Mouse (Mus musculus) heart, adult 9 months (tissue): ENCODE measurements around the gene Elmo1.

ENCODE experiments used
- DNase-seq, 2 experiments: peaks; one replicate each; pipeline ENCODE4 v3.0.0; 2022; ENCODE audit warnings: low spot score in 2 of 2

Gene Elmo1

GRCm38 (mm10) chr13:20318615-20319219 is 228.3 kb downstream of the Elmo1 start:
- no peak for DNase-seq

DNA sequence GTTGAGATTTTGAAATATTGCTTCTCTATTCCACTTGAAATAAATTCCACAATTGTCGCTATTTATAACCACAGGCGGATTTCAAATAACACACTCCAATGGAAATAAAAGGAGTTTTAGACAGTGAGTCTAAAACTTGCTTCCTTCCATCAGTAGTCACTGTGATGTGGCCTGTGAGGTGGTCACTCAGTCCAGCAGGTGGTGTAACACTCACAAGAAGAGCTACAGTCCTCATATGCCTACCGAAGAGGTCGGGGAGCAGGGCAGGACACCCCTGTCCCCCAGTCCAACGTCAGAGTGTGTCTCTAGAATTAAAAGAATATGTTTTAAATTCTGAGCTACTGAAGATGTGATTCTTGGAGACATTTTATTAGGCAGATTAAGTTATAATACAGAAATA is 229.8 kb downstream of the Elmo1 start:
- DNase-seq = no peak

GRCm38 (mm10) chr13:20323478-20323877 is 233.1 kb downstream of the Elmo1 start:
- DNase-seq = no peak

GRCm38 (mm10) chr13:20327064-20327463 is 236.7 kb downstream of the Elmo1 start:
- no peak for DNase-seq

DNA sequence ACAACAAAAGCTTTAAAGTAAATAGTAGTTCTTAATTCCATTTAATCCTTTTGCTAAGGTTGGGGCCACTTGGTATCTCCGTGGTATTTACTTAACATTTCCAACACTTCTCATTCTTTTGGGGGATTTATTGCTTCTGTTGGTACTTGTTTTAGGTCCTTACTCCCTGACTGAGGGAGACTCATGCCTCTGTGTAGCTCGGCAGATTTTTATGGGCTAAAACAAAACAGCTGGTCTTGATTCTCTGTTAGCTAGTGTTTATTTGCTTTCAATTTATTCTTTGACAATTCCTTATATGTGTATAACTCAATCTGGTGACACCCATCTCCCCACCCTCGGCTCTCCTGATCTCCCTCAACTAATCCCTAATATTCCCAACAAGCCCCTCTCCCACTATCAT is 237.6 kb downstream of the Elmo1 start:
- no peak for DNase-seq

DNA sequence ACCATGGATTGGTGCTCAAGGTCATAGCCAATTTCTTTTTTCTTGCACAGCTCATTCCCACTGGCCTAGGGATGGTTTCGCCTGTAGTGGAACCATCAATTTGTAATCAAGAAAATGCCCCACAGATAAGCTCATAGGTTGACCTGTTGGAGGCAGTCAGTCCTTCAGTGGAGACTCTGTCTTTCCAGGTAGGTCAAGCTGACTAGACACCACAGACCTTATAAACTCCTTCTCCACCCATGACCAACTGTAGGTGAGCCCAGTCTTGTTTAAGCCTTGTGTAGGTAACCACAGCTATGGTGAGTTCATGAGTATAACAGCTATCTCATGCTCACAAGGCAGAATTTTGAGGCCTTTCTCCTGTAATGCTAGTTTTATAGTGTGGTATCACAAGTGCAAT is 238.3 kb downstream of the Elmo1 start:
- no peak for DNase-seq

DNA sequence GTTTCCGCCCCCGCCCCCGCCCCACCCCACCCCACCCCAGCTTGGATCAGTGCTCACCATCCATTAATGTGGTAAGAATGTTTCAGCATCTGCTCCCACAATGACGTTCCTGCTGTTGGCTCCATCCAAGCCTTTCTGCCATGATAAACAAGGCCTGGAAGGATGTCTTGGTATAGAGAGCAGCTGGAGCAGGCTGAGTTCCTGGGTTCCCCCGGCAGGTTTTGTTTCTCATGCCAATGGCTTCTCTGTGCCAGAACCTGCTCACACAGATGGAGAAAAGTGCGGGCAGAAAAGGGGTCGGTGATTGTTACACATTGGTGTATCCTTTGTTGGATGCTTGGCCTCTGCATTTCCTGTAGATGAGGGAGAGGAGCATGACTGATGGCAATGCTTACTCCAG is 240.6 kb downstream of the Elmo1 start:
- DNase-seq = no peak

- DNase-seq = no peak
Observed at GRCm38 (mm10) chr13:20335051-20335888, 244.9 kb downstream of the Elmo1 start.

GRCm38 (mm10) chr13:20335889-20336497 is 245.6 kb downstream of the Elmo1 start:
- DNase-seq = no peak

GRCm38 (mm10) chr13:20342881-20343280 is 252.5 kb downstream of the Elmo1 start:
- no peak for DNase-seq

DNA sequence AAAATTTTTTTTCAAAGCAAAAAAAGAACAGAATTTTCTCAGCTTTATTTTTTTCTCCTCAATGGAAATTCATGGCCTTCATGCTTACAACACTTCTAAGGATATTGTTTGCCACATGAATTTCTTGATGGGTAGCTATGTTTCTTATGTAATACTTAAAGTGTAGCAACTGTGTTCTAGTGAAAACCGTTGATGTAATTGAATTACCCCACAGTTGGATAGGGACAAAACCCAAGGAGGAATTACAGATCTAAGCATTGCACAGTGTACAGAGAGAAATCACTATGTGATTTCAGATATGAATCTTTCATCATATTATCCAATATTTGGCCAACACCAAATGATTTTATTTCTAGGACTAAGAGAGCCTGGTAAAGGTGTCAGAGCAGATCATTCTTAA is 259.4 kb downstream of the Elmo1 start:
- DNase-seq = no peak

DNA sequence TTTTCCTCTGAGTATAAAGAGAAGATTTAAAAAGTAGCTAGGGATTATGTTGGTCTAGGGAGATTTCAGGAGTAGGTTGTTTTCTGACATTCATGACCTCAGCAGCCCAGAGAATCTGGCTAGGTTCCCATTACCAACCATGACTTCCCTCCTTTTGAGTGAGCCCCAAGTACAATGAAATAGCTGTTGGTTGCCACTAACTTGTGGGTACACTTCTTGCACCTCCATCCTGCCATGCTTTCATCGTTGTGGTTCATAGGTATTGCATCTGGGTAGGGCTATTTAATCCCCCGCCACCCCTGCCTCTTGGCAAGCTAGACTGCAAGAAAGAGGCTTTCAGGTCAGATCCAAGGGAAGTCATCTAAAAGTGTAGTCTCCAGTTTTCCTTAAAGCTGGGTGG is 262.2 kb downstream of the Elmo1 start:
- no peak for DNase-seq

DNA sequence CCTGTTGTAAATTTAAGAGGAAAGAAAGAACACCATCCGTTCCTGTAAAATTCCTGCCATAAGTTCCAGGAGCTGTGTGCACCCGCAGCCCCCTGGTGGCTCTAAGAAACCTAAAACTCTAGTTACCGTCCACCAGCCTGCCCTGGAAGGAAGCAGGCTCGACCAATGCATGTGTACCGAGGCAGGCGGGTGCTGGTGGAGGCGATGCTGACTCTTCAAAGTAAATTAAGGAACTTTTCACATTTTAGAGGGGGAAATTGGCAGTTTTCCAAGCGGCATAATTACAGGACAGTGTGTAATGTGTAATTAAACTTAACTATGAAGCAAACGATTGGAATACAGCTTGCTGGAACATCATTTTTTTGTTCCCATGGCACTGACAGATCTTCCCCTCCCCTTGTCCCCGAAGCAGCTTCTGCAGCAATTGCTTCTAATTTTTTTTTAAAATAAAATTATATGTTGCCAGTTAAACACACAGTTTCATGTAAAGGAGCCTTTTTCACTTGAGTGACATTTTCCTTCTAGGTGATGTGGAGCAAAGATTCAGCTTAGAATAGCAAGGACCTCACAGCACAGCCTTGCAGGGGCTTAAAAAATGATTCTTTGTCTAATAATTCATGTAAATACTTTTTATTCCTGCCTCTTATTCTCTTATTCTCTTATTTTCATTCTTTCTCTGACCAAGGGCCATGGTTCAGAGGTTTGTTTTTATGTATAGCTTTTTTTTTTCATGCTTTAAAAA is 263.6 kb downstream of the Elmo1 start:
- DNase-seq = no peak

- peak; percentile 24 to 25 for DNase-seq
Observed at GRCm38 (mm10) chr13:20354604-20354999, 264.2 kb downstream of the Elmo1 start.

DNA sequence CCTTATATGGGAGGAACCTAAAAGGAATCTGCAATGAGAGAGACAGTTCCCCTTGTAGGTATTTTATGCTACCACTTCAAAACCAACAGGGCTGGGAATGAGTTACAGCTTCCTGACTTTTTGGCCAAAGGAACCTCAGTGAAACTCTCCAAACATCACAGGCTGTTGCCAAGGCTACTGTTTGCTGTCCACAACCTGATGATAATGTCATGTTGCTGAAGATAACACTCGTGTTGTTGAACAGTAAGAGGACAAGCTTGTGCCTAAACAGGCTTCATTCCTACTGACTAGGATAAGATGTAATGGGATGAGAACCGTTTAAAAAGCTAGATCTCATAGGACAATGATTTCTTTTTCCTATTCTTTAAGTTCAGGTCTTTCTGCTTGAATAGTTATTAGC is 272.1 kb downstream of the Elmo1 start:
- DNase-seq = peak in 1 of 2 experiments; percentile 10

DNA sequence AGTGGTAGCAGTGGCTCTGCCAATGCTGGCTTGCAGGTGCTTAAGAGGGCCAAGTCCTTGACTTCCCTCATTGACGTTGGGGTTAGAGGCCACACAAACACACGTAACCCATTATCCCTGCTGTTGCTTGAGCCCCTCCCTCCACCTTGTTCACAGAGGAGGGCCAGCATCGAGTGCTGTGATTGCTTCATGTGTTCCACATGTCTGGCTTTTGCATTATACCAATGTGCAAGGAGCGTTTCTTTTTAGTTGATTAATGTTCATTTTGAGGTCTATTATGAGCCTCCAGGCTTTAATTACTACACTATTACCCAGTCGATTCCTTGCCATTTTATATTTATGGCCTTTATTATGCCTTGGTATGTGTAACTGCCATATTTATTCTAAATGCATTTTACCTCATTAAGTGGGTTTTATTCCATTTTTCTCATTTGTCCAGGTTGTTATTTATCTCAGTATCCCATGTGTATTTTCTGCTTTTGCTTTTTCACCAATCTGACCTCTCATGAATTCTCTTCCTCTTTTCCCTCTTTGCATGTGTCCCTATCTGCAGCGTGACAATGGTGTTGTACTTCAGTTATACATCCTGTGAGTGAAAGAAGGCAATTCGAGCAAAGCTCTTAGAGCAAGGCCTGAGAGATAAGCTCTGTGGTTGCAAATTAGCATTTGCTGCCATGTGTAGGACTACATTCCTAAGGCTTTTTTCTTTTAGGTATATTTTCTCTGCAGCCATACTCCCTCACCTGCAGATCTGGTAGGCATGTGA is 275.6 kb downstream of the Elmo1 start:
- no peak for DNase-seq

DNA sequence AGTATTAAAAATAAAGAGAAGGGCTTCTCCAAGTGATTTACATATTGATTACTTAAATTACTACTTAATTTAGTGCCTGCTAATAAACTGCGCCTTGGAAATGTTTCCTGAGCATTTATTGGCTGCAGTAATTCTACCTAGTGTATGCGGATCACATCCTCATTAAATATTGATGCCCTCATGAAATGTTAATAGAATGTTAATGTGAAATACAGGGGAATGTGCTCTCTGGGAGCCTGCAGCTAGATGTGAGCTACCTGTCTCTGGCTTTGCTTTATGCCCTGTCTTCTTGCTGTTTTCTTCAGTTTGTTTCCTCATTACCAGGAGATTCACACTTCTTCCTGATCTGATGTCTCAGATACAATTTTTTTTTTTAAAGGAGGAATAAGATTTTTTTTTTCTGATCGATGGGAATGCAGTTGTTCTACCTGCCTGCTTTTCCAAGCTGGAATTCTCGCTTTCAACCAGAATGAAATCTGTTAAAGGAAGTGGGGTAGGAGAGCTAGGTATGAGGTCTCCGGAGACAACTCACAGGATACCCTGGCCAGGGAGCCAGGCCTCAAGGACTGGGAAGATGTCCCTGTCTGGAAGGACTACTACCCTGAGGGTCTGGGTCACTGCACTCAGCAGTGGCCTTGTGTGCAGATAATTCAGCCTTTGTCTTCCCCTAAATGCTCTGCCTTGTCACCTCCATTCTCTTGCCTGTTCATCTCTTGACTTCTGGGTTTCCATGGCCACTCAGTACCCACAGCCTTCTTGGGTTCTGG is 279.8 kb downstream of the Elmo1 start:
- DNase-seq = no peak

DNA sequence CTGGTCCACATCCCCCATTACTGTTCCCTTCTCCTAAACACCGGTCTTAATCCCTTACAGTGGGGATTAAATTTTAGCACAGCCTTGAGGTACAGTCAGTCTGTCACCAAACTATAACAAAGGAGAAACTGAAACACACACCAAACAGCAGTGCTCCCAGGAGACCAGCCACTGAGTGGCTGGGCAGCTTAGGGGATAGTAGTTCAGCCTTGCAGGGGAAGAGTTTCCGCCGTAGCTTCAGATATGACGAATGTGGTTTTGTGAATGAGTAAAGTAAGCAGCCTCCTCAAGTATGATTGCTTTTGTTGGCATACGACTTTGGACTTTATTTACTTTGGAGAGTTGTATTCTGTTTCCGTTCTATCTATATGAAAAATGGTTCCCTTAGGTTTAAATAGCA is 281.1 kb downstream of the Elmo1 start:
- no peak for DNase-seq

- no peak for DNase-seq
Observed at GRCm38 (mm10) chr13:20372335-20372734, 281.9 kb downstream of the Elmo1 start.

DNA sequence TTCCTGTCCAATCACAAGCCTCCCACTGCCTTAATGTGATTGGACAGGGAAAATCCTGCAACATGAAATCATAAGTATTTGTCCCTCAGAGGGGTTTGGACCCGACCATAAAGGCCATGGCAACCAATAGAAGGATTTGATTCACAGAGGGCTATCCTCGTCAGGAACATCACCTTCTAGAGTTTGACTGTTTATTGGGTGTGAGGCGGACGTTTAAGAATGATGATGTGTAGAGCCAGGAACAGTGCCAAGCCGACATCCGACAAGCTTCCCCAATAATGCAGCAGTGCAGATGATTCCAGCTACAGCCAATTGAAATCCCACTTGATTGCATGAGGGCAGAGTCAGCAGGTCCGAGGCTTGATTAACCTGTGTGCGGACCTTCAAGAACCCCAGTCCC is 288.5 kb downstream of the Elmo1 start:
- DNase-seq = no peak

- DNase-seq = no peak
Observed at GRCm38 (mm10) chr13:20383875-20384274, 293.5 kb downstream of the Elmo1 start.
